Mouse (Mus musculus): ENCODE data around the gene Gm49369. TPM values are rescaled to one million over a fixed set of nuclear protein-coding genes. Genes with fewer than 3 reads are reported as not detected.
"Not testable (repeated sequence)": the region's sequence is repeated elsewhere in the genome, so short reads cannot be mapped to it uniquely, and the experiment has no call there.

Gm49369 gene
- polyA plus RNA-seq, 1 experiment from 2014 or later, result 0.79 TPM

GRCm38 (mm10) chr7:142341564-142342246 lies 40.8 kb downstream of the Gm49369 start:
- no peaks in the 10 kb centered on the region for H3K9me3 ChIP-seq (ENCODE audit: control insufficient read depth, low read length)
- DNase-seq (ENCODE audit: low spot score) (peak; percentile 46), ATAC-seq (ENCODE audit: insufficient number of reproducible peaks, low FRiP score, low TSS enrichment, low read depth) (no peak)
- H3K9ac ChIP-seq (ENCODE audit: low read length), result no peak overlapping the region
- H3K27ac ChIP-seq (replicated peaks; ENCODE audit: low read depth, low read length), result no peak overlapping the region
- no peaks in the 10 kb centered on the region for H3K36me3 ChIP-seq (ENCODE audit: control insufficient read depth, insufficient read depth, low read length)
- no peaks in the 10 kb centered on the region for H3K27me3 ChIP-seq (ENCODE audit: control insufficient read depth, insufficient read depth, low read length)
- no peak overlapping the region for H3K4me3 ChIP-seq (ENCODE audit: low read depth, low read length)
- WGBS, result 70% methylated on average over 10 of the region's 10 CpGs
- no peak overlapping the region for H3K4me2 ChIP-seq (ENCODE audit: low read depth, severe bottlenecking)
- H3K4me1 ChIP-seq (ENCODE audit: control insufficient read depth, insufficient read depth, low read length), result no peaks in the 10 kb centered on the region

DNA sequence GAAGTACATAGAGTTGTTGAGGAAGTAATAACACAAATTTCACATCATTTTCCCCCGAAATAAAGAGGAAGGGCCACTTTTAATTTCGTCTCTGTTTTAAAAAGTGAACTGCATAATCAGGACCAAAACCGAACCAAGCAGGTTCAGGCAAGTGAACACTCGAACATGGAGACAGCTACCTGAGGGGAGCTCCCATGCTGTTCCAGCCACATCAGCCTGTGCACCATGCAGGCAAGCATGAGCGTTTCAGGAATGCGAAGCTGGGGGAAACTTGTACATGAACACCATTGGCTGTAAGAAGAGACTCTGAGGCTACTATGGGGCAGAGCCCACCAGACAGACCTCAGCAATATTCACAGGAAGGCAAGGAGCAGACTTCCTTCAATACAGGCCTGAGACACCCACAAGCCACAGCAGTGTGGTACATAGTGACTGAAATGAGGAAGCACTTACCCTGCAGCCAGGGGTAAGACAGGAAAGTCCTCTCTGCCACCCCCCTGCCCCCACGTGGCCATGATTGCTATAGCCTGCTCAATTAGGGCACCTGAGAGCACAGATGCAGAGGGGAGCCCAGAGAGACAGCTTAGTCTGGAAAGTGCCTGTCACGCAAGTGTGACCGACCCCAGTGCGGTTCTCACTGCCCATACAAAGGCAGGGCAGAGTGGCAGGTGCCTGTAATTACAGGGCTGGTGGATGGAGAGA lies 42.0 kb downstream of the Gm49369 start:
- H3K9ac ChIP-seq (ENCODE audit: low read length), result no peak overlapping the region
- no peak overlapping the region for H3K4me3 ChIP-seq (ENCODE audit: low read depth, low read length)
- ATAC-seq (ENCODE audit: insufficient number of reproducible peaks, low FRiP score, low TSS enrichment, low read depth) (no peak), DNase-seq (ENCODE audit: low spot score) (no peak)
- no peaks in the 10 kb centered on the region for H3K27me3 ChIP-seq (ENCODE audit: control insufficient read depth, insufficient read depth, low read length)
- H3K4me1 ChIP-seq (ENCODE audit: control insufficient read depth, insufficient read depth, low read length), result no peaks in the 10 kb centered on the region
- H3K9me3 ChIP-seq (ENCODE audit: control insufficient read depth, low read length), result no peaks in the 10 kb centered on the region
- no peak overlapping the region for H3K4me2 ChIP-seq (ENCODE audit: low read depth, severe bottlenecking)
- H3K36me3 ChIP-seq (ENCODE audit: control insufficient read depth, insufficient read depth, low read length), result no peaks in the 10 kb centered on the region
- no peak overlapping the region for H3K27ac ChIP-seq (replicated peaks; ENCODE audit: low read depth, low read length)
- 46% methylated on average over 10 of the region's 10 CpGs for WGBS

GRCm38 (mm10) chr7:142335151-142335550 lies 47.3 kb downstream of the Gm49369 start:
- no peak overlapping the region for H3K9ac ChIP-seq (ENCODE audit: low read length)
- H3K27ac ChIP-seq (replicated peaks; ENCODE audit: low read depth, low read length), result no peak overlapping the region

DNA sequence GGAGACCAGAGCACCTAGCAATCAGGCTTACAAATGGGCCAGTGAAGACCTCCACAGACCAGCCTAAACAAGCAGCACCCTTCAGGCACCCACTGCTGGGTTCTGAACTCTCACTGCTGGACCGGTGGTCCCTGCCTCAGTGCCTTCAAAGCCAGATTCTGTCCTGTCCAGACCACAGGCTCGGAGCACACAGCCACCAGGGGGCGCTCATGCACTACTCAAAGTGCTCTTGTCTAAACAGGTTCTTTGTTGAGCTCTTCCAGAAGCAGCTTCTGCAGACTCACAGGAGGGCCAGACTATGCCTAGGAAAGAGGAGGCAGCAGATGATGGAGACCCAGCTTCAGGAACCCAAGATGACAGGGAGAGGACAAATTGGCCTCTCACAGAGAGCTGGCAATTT lies 48.2 kb downstream of the Gm49369 start:
- DNase-seq (ENCODE audit: low spot score) (peak; percentile 98), ATAC-seq (ENCODE audit: insufficient number of reproducible peaks, low FRiP score, low TSS enrichment, low read depth) (peak; percentile 67; the same call in 1 of the 2 replicates)
- Histone ChIP-seq H3K36me3 (ENCODE audit: control insufficient read depth, insufficient read depth, low read length) (no peaks in the 10 kb centered on the region), H3K9ac (ENCODE audit: low read length) (no peak overlapping the region), H3K4me2 (ENCODE audit: low read depth, severe bottlenecking) (no peak overlapping the region), H3K27me3 (ENCODE audit: control insufficient read depth, insufficient read depth, low read length) (no peaks in the 10 kb centered on the region), H3K27ac (replicated peaks; ENCODE audit: low read depth, low read length) (peak overlapping the region; percentile 25; the same call in 1 of the 2 replicates), H3K4me1 (ENCODE audit: control insufficient read depth, insufficient read depth, low read length) (0 out of 2 replicates have a peak, but pooled peaks cover 10% of the 10 kb centered on the region), H3K4me3 (ENCODE audit: low read depth, low read length) (no peak overlapping the region), H3K9me3 (ENCODE audit: control insufficient read depth, low read length) (no peaks in the 10 kb centered on the region)
- WGBS, result 4% methylated on average over 3 of the region's 3 CpGs

More at GRCm38 (mm10) chr7:142335151-142335550, 47.3 kb downstream of the Gm49369 start:
- no peak for DNase-seq (ENCODE audit: low spot score)
- no peaks in the 10 kb centered on the region for H3K9me3 ChIP-seq (ENCODE audit: control insufficient read depth, low read length)
- no peak for ATAC-seq (ENCODE audit: insufficient number of reproducible peaks, low FRiP score, low TSS enrichment, low read depth)
- 0 out of 2 replicates have a peak, but pooled peaks cover 10% of the 10 kb centered on the region for H3K4me1 ChIP-seq (ENCODE audit: control insufficient read depth, insufficient read depth, low read length)
- no peak overlapping the region for H3K4me2 ChIP-seq (ENCODE audit: low read depth, severe bottlenecking)
- 89% methylated on average over 8 of the region's 8 CpGs for WGBS
- H3K36me3 ChIP-seq (ENCODE audit: control insufficient read depth, insufficient read depth, low read length), result no peaks in the 10 kb centered on the region
- no peak overlapping the region for H3K4me3 ChIP-seq (ENCODE audit: low read depth, low read length)
- H3K27me3 ChIP-seq (ENCODE audit: control insufficient read depth, insufficient read depth, low read length), result no peaks in the 10 kb centered on the region

- ATAC-seq (ENCODE audit: insufficient number of reproducible peaks, low FRiP score, low TSS enrichment, low read depth), result peak; percentile 52; the same call in 1 of the 2 replicates
- H3K27me3 ChIP-seq (ENCODE audit: control insufficient read depth, insufficient read depth, low read length); H3K4me1 ChIP-seq (ENCODE audit: control insufficient read depth, insufficient read depth, low read length); H3K9me3 ChIP-seq (ENCODE audit: control insufficient read depth, low read length); H3K4me3 ChIP-seq (ENCODE audit: low read depth, low read length); DNase-seq (ENCODE audit: low spot score); H3K9ac ChIP-seq (ENCODE audit: low read length); H3K4me2 ChIP-seq (ENCODE audit: low read depth, severe bottlenecking); H3K36me3 ChIP-seq (ENCODE audit: control insufficient read depth, insufficient read depth, low read length): not testable (repeated sequence)
- 0 out of 2 replicates have a peak overlapping the region, but pooled peaks have one; percentile 47 for H3K27ac ChIP-seq (replicated peaks; ENCODE audit: low read depth, low read length)
- WGBS, result 22% methylated on average over 2 of the region's 9 CpGs
Measured at GRCm38 (mm10) chr7:142332741-142333140, 49.7 kb downstream of the Gm49369 start.

DNA sequence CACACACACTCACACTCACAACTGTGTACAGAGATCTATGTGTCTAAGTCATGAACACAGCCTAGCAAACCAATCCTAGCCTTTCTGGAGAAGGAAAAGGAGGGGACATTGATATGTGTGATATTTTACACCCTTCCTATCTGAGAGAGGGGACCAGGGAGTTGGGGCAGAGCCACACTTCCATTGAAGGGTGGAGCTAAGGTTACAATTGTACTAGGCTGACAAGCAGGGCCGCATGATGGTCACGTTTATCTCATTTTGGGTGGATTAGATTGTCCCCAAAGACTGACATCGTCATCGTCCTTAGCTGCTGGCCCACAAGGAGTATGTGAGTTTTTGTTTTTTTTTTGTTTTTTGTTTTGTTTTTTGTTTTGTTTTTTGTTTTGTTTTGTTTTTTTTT lies 51.2 kb downstream of the Gm49369 start:
- H3K27ac ChIP-seq (replicated peaks; ENCODE audit: low read depth, low read length), result no peak overlapping the region

DNA sequence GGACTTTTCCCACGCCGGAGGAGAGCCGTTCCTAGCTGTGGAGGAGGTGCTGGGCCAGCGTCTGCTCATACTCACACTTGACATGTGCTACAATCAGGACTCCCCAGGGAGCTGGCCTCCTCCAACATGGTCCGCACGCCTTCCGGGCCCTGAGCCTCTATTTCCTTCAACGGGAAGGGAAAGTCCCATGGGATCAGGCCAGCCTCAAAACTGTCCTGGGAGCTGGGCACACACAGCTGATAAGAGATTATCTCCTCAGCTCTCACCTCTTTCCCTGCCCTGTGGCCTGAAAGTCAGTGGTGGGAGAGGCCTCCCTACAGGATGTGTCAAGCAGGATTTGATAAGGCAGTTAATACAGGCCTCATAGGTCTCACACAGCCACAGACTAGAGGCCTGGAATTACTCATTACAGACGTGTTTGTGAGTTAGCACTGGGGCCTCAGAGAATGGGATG lies 52.2 kb downstream of the Gm49369 start:
- no peaks in the 10 kb centered on the region for H3K36me3 ChIP-seq (ENCODE audit: control insufficient read depth, insufficient read depth, low read length)
- ATAC-seq (ENCODE audit: insufficient number of reproducible peaks, low FRiP score, low TSS enrichment, low read depth), result no peak
- no peak for DNase-seq (ENCODE audit: low spot score)
- H3K4me3 ChIP-seq (ENCODE audit: low read depth, low read length), result no peak overlapping the region
- H3K9me3 ChIP-seq (ENCODE audit: control insufficient read depth, low read length), result no peaks in the 10 kb centered on the region
- no peaks in the 10 kb centered on the region for H3K27me3 ChIP-seq (ENCODE audit: control insufficient read depth, insufficient read depth, low read length)
- H3K9ac ChIP-seq (ENCODE audit: low read length), result no peak overlapping the region
- 0 out of 2 replicates have a peak, but pooled peaks cover 10% of the 10 kb centered on the region for H3K4me1 ChIP-seq (ENCODE audit: control insufficient read depth, insufficient read depth, low read length)
- H3K27ac ChIP-seq (replicated peaks; ENCODE audit: low read depth, low read length), result no peak overlapping the region
- no peak overlapping the region for H3K4me2 ChIP-seq (ENCODE audit: low read depth, severe bottlenecking)
- 32% methylated on average over 9 of the region's 9 CpGs for WGBS

More for the DNA sequence above, 51.2 kb downstream of the Gm49369 start:
- H3K4me2 ChIP-seq (ENCODE audit: low read depth, severe bottlenecking), result no peak overlapping the region
- H3K36me3 ChIP-seq (ENCODE audit: control insufficient read depth, insufficient read depth, low read length), result no peaks in the 10 kb centered on the region
- ATAC-seq (ENCODE audit: insufficient number of reproducible peaks, low FRiP score, low TSS enrichment, low read depth), result no peak
- DNase-seq (ENCODE audit: low spot score), result no peak
- H3K9ac ChIP-seq (ENCODE audit: low read length), result no peak overlapping the region
- H3K27me3 ChIP-seq (ENCODE audit: control insufficient read depth, insufficient read depth, low read length), result no peaks in the 10 kb centered on the region
- H3K4me1 ChIP-seq (ENCODE audit: control insufficient read depth, insufficient read depth, low read length), result 0 out of 2 replicates have a peak, but pooled peaks cover 10% of the 10 kb centered on the region
- WGBS, result 65% methylated on average over 4 of the region's 4 CpGs
- H3K9me3 ChIP-seq (ENCODE audit: control insufficient read depth, low read length), result no peaks in the 10 kb centered on the region
- no peak overlapping the region for H3K4me3 ChIP-seq (ENCODE audit: low read depth, low read length)

GRCm38 (mm10) chr7:142328507-142328906 lies 54.0 kb downstream of the Gm49369 start:
- peaks cover 9% of the 10 kb centered on the region; the same call in 1 of the 2 replicates for H3K4me1 ChIP-seq (ENCODE audit: control insufficient read depth, insufficient read depth, low read length)
- H3K27ac ChIP-seq (replicated peaks; ENCODE audit: low read depth, low read length), result no peak overlapping the region
- H3K9ac ChIP-seq (ENCODE audit: low read length), result no peak overlapping the region
- DNase-seq (ENCODE audit: low spot score), result no peak
- 45% methylated on average over 3 of the region's 3 CpGs for WGBS
- H3K27me3 ChIP-seq (ENCODE audit: control insufficient read depth, insufficient read depth, low read length), result no peaks in the 10 kb centered on the region
- H3K4me3 ChIP-seq (ENCODE audit: low read depth, low read length), result no peak overlapping the region
- no peak for ATAC-seq (ENCODE audit: insufficient number of reproducible peaks, low FRiP score, low TSS enrichment, low read depth)
- H3K9me3 ChIP-seq (ENCODE audit: control insufficient read depth, low read length), result no peaks in the 10 kb centered on the region
- no peaks in the 10 kb centered on the region for H3K36me3 ChIP-seq (ENCODE audit: control insufficient read depth, insufficient read depth, low read length)
- H3K4me2 ChIP-seq (ENCODE audit: low read depth, severe bottlenecking), result no peak overlapping the region
